Mouse (Mus musculus) bone marrow macrophage, adult 2 months (primary cell): ENCODE measurements at regions not wholly inside any gene's neighbourhood (a gene's known extent, or its start where the extent isn't known, plus 50 kb on each side); places are given as distances from the start of the nearest gene placed in this dataset.

Experiments
- CTCF ChIP-seq: IDR thresholded peaks from 2 replicates; pipeline ENCODE4 v1.5.1; 2012; ENCODE audit warnings: low read depth, mild to moderate bottlenecking, low read length, moderate library complexity
- POLR2A ChIP-seq: IDR thresholded peaks from 2 replicates; pipeline ENCODE4 v1.6.1; 2012; ENCODE audit warnings: mild to moderate bottlenecking, low read depth, low read length, borderline replicate concordance

DNA sequence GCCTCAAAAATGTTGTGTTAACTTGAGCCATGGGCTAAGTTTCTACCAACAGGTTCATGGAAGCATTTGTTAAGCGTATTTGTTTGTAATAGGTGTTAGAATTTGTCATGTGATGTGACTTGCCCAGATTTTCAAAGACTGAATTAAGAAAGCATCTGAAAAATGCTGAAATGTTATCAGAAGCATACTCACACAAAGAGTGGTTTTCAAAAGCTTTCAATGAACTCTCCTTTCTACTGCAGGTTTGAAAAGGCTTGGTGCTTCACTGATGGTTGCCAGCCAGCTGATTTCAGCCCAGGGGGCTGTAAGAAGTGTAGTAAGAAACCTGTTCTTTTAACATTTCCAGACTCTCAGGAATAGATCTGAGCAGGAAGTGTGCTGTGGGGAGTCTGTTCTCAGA is 238.1 kb upstream of the Tet2 start:
- TF ChIP-seq CTCF (no peak), POLR2A (no peak)
